Mouse (Mus musculus): Measurements from ENCODE around the gene Oxa1l. TPM values are rescaled to one million over a fixed set of nuclear protein-coding genes. Genes with fewer than 3 reads are reported as not detected.

Gene Oxa1l
- polyA plus RNA-seq, 1 experiment from 2014 or later, result 44.2 TPM

DNA sequence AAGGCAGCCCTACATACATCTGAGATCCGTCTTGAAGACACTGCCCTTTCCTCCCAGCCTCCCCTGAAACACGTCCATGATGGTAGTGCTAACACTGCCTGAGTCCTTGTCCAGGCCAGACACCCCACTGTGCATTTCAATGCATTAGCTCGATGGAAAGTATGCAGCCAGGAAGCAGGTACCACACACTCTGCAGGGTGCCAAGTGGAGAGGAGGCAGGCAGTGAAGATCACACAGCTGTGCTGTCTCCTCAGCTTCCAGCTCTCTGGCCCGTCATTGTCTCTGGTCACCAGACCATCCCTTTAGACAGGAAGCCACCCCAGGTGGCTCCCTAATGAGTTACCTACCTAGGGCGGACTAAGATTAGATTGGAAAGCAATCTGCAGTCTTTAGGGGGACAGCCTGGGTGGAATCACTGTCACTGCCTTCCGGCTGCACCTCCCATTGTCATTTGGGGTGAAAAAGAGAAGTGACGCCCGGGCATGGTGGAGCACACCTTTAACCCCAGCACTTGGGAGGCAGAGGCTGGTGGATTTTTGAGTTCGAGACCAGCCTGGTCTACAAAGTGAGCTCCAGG, 51.5 kb downstream of the Oxa1l start:
- H3K4me2 ChIP-seq, result no peak overlapping the region
- H3K36me3 ChIP-seq (ENCODE audit: control insufficient read depth, insufficient read depth, low read length), result no peaks in the 10 kb centered on the region
- no peak overlapping the region for H3K27ac ChIP-seq (ENCODE audit: low read depth, low read length)
- peaks cover 8% of the 10 kb centered on the region for H3K4me1 ChIP-seq (ENCODE audit: control insufficient read depth, insufficient read depth, low read length)
- no peaks in the 10 kb centered on the region for H3K9me3 ChIP-seq (ENCODE audit: control insufficient read depth, low read length)
- WGBS, result 30% methylated on average over 9 of the region's 9 CpGs
- H3K27me3 ChIP-seq (ENCODE audit: control insufficient read depth, insufficient read depth, low read length), result peaks cover 5% of the 10 kb centered on the region; the same call in 1 of the 2 replicates
- ATAC-seq (ENCODE audit: low FRiP score) (no peak), DNase-seq (ENCODE audit: low spot score, missing footprints) (peak; percentile 80)
- no peak overlapping the region for H3K9ac ChIP-seq (ENCODE audit: low read length)
- H3K4me3 ChIP-seq (ENCODE audit: low read depth, low read length), result no peak overlapping the region

GRCm38 (mm10) chr14:54412629-54413170, 52.1 kb downstream of the Oxa1l start:
- 36% methylated on average over 2 of the region's 2 CpGs for WGBS
- H3K27me3 ChIP-seq (ENCODE audit: control insufficient read depth, insufficient read depth, low read length), result peaks cover 9% of the 10 kb centered on the region; the same call in 1 of the 2 replicates
- H3K4me3 ChIP-seq (ENCODE audit: low read depth, low read length), result no peak overlapping the region
- no peak overlapping the region for H3K27ac ChIP-seq (ENCODE audit: low read depth, low read length)
- peak; percentile 88 for DNase-seq (ENCODE audit: low spot score, missing footprints)
- H3K9me3 ChIP-seq (ENCODE audit: control insufficient read depth, low read length), result no peaks in the 10 kb centered on the region
- no peak overlapping the region for H3K9ac ChIP-seq (ENCODE audit: low read length)
- no peaks in the 10 kb centered on the region for H3K36me3 ChIP-seq (ENCODE audit: control insufficient read depth, insufficient read depth, low read length)
- H3K4me1 ChIP-seq (ENCODE audit: control insufficient read depth, insufficient read depth, low read length), result peaks cover 8% of the 10 kb centered on the region
- ATAC-seq (ENCODE audit: low FRiP score), result peak; percentile 20; the same call in 1 of the 2 replicates
- no peak overlapping the region for H3K4me2 ChIP-seq

- DNase-seq (ENCODE audit: low spot score, missing footprints) (peak; percentile 88), ATAC-seq (ENCODE audit: low FRiP score) (peak; percentile 40; the same call in 1 of the 2 replicates)
- H3K27ac ChIP-seq (ENCODE audit: low read depth, low read length), result no peak overlapping the region
- H3K9ac ChIP-seq (ENCODE audit: low read length), result 0 out of 2 replicates have a peak overlapping the region, but pooled peaks have one; percentile 12
- H3K36me3 ChIP-seq (ENCODE audit: control insufficient read depth, insufficient read depth, low read length), result no peaks in the 10 kb centered on the region
- no peak overlapping the region for H3K4me3 ChIP-seq (ENCODE audit: low read depth, low read length)
- H3K4me1 ChIP-seq (ENCODE audit: control insufficient read depth, insufficient read depth, low read length), result peaks cover 8% of the 10 kb centered on the region
- H3K27me3 ChIP-seq (ENCODE audit: control insufficient read depth, insufficient read depth, low read length), result peaks cover 10% of the 10 kb centered on the region; the same call in 1 of the 2 replicates
- H3K4me2 ChIP-seq, result no peak overlapping the region
- no peaks in the 10 kb centered on the region for H3K9me3 ChIP-seq (ENCODE audit: control insufficient read depth, low read length)
- WGBS, result 7% methylated on average over 17 of the region's 18 CpGs
Observed at GRCm38 (mm10) chr14:54413877-54414700, 53.5 kb downstream of the Oxa1l start.

- 11% methylated on average over 13 of the region's 13 CpGs for WGBS
- Histone ChIP-seq H3K27ac (ENCODE audit: low read depth, low read length) (no peak overlapping the region), H3K4me1 (ENCODE audit: control insufficient read depth, insufficient read depth, low read length) (peaks cover 6% of the 10 kb centered on the region), H3K9me3 (ENCODE audit: control insufficient read depth, low read length) (no peaks in the 10 kb centered on the region), H3K9ac (ENCODE audit: low read length) (peak overlapping the region; percentile 20; the same call in 1 of the 2 replicates), H3K4me3 (ENCODE audit: low read depth, low read length) (no peak overlapping the region), H3K27me3 (ENCODE audit: control insufficient read depth, insufficient read depth, low read length) (peaks cover 10% of the 10 kb centered on the region; the same call in 1 of the 2 replicates), H3K4me2 (no peak overlapping the region), H3K36me3 (ENCODE audit: control insufficient read depth, insufficient read depth, low read length) (no peaks in the 10 kb centered on the region)
- ATAC-seq (ENCODE audit: low FRiP score) (no peak), DNase-seq (ENCODE audit: low spot score, missing footprints) (no peak)
Observed at GRCm38 (mm10) chr14:54415241-54416020, 54.8 kb downstream of the Oxa1l start.

DNA sequence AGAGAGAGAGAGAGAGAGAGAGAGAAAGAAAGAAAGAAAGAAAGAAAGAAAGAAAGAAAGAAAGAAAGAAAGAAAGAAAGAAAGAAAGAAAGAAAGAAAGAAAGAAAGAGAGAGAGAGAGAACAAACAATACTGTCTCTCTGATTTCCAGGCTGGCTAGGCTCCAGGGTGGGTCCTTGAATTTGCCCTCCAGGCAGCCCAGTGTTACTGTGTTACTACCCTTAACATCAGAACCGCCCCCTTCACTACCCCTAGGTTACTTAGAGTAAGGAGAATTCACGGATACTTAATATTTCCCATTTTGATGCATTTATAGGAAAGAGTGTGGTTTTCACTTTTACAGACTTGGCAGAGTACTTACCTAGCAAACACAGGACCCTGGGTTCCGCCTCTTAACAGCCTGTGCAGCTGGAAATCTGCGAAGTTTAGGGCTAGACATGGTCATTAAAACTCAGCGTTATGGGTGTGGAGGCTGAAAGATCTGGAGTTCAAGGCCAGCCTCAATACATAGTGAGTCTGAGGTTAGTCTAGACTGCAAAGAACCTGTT, 55.7 kb downstream of the Oxa1l start:
- Histone ChIP-seq H3K4me3 (ENCODE audit: low read depth, low read length) (no peak overlapping the region), H3K27ac (ENCODE audit: low read depth, low read length) (no peak overlapping the region), H3K9me3 (ENCODE audit: control insufficient read depth, low read length) (no peaks in the 10 kb centered on the region), H3K9ac (ENCODE audit: low read length) (no peak overlapping the region), H3K4me1 (ENCODE audit: control insufficient read depth, insufficient read depth, low read length) (peaks cover 6% of the 10 kb centered on the region), H3K27me3 (ENCODE audit: control insufficient read depth, insufficient read depth, low read length) (peaks cover 10% of the 10 kb centered on the region; the same call in 1 of the 2 replicates), H3K36me3 (ENCODE audit: control insufficient read depth, insufficient read depth, low read length) (no peaks in the 10 kb centered on the region), H3K4me2 (no peak overlapping the region)
- ATAC-seq (ENCODE audit: low FRiP score) (no peak), DNase-seq (ENCODE audit: low spot score, missing footprints) (no peak)
- WGBS, result 26% methylated on average over 5 of the region's 5 CpGs

DNA sequence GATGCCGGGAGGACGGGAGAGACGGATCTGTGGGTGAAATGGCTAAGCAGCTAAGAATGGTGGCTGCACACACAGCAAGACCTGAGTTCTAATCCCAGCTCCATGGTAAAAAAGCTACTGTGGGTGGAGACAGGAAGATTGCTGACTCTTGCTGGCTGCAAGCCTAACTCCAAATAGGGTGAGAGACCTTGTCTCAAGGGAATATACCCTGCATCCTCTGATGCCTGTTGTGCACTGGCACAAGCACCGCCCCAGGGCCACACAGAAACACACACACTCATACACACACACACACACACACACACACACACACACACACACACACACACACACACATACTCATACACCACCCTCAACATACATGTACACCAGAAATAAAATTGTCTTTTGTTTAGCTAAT, 56.2 kb downstream of the Oxa1l start:
- 40% methylated on average over 4 of the region's 4 CpGs for WGBS
- no peaks in the 10 kb centered on the region for H3K36me3 ChIP-seq (ENCODE audit: control insufficient read depth, insufficient read depth, low read length)
- H3K9me3 ChIP-seq (ENCODE audit: control insufficient read depth, low read length), result no peaks in the 10 kb centered on the region
- DNase-seq (ENCODE audit: low spot score, missing footprints), result no peak
- peaks cover 6% of the 10 kb centered on the region for H3K4me1 ChIP-seq (ENCODE audit: control insufficient read depth, insufficient read depth, low read length)
- H3K4me2 ChIP-seq, result no peak overlapping the region
- H3K27ac ChIP-seq (ENCODE audit: low read depth, low read length), result no peak overlapping the region
- ATAC-seq (ENCODE audit: low FRiP score), result no peak
- peaks cover 10% of the 10 kb centered on the region; the same call in 1 of the 2 replicates for H3K27me3 ChIP-seq (ENCODE audit: control insufficient read depth, insufficient read depth, low read length)
- H3K9ac ChIP-seq (ENCODE audit: low read length), result no peak overlapping the region
- H3K4me3 ChIP-seq (ENCODE audit: low read depth, low read length), result no peak overlapping the region

DNA sequence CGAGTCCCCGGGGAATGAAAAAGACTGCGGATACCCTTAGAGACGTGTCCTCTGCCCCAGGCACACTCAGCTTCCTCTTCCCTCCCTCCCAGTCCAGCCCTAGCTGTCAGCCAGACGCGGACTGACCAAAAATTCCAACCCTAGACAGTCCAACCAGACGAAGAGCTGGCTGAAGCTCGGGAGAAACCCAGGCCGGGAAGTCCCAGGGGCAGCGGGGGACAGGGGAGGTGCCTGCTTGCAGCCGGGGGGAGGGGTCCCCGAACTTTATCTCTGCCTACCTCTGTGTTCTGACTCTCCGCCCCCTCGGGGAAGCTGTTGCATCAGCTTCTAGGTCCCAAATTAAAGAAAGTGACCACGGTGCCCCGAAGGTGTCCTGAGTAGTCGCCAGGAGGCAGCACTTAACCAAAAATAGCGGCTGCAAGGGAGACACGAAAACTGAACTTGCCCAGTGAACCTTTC, 57.0 kb downstream of the Oxa1l start, which contains the start of gene Slc7a7:
TSS of gene Slc7a7 (minus strand) at position 158 of the 459 bp plus-strand sequence.
- DNase-seq (ENCODE audit: low spot score, missing footprints), result peak; percentile 93
- no peaks in the 10 kb centered on the region for H3K9me3 ChIP-seq (ENCODE audit: control insufficient read depth, low read length)
- peak within 1 kb of the TSS; percentile 23 for H3K4me2 ChIP-seq
- H3K27ac ChIP-seq (ENCODE audit: low read depth, low read length), result no peak within 1 kb of the TSS
- H3K27me3 ChIP-seq (ENCODE audit: control insufficient read depth, insufficient read depth, low read length), result peaks cover 10% of the 10 kb centered on the region; the same call in 1 of the 2 replicates
- H3K4me1 ChIP-seq (ENCODE audit: control insufficient read depth, insufficient read depth, low read length), result peaks cover 6% of the 10 kb centered on the region
- peak; percentile 47; the same call in 1 of the 2 replicates for ATAC-seq (ENCODE audit: low FRiP score)
- whole genome bisulfite sequencing, result 4% methylated on average over 19 of the region's 19 CpGs
- no peaks in the 10 kb centered on the region for H3K36me3 ChIP-seq (ENCODE audit: control insufficient read depth, insufficient read depth, low read length)
- H3K4me3 ChIP-seq (ENCODE audit: low read depth, low read length), result no peak within 1 kb of the TSS
- no peak within 1 kb of the TSS for H3K9ac ChIP-seq (ENCODE audit: low read length)

Data from midbrain, embryonic 11.5 days (tissue).